Mouse (Mus musculus) left cerebral cortex, adult 2 months (tissue): Measurements from ENCODE around the gene Kif24. TPM values are rescaled to one million over a fixed set of nuclear protein-coding genes. Genes with fewer than 3 reads are reported as not detected.

ENCODE experiments used
- DNase-seq, 2 experiments: peaks; one replicate each; pipeline ENCODE4 v3.0.0; 2021 to 2022; ENCODE audit warnings: low spot score in 2 of 2, mixed read lengths in 1 of 2; ENCODE audit errors: extremely low spot score in 1 of 2
- H3K27ac ChIP-seq: fragments of 200-600 bp; 2 replicates; pipeline ENCODE4 v1.8.1; 2022
- H3K4me3 ChIP-seq: fragments of 200-600 bp; 2 replicates; pipeline ENCODE4 v1.8.1; 2022
- CTCF ChIP-seq: fragments of 200-600 bp; IDR thresholded peaks from 2 replicates; pipeline ENCODE4 v1.8.1; 2022; ENCODE audit warnings: antibody characterized with exemption, mild to moderate bottlenecking, moderate library complexity
- intact Hi-C: fragments of 180-260 bp; cut with DNase I; formaldehyde crosslinking; loops from one replicate; pipeline ENCODE4 v1.15.1; 2025
- total RNA-seq, 2 experiments: library from RNA; stranded (reverse); gene quantifications; 2 replicates each; pipeline ENCODE4 v1.2.3; 2021

Kif24 gene
- total RNA-seq, 2 experiments from 2014 or later = 1.4 to 1.9 TPM

- TF ChIP-seq CTCF = no peak
- H3K27ac ChIP-seq = no peak overlapping the region
- intact Hi-C loops = no loop called here
- DNase-seq = no peak
- no peak overlapping the region for H3K4me3 ChIP-seq
Measured at GRCm38 (mm10) chr4:41358669-41359068, 106.0 kb downstream of the Kif24 start.

- Histone ChIP-seq H3K27ac (no peak overlapping the region), H3K4me3 (no peak overlapping the region)
- intact Hi-C loops = no loop called here
- no peak for TF ChIP-seq CTCF
- no peak for DNase-seq
Measured at GRCm38 (mm10) chr4:41357154-41357553, 107.5 kb downstream of the Kif24 start.

- intact Hi-C loops = no loop called here
- TF ChIP-seq CTCF = no peak
- H3K4me3 ChIP-seq = no peak overlapping the region
- no peak overlapping the region for H3K27ac ChIP-seq
- DNase-seq = no peak
Measured at GRCm38 (mm10) chr4:41353265-41353664, 111.4 kb downstream of the Kif24 start.

- DNase-seq = no peak
- no peak for TF ChIP-seq CTCF
- intact Hi-C loops = no loop called here
- H3K4me3 ChIP-seq = no peak overlapping the region
- no peak overlapping the region for H3K27ac ChIP-seq
Measured at GRCm38 (mm10) chr4:41352758-41353157, 111.9 kb downstream of the Kif24 start.

- no peak for DNase-seq
- intact Hi-C loops = loop anchor here (1.0 kb wide), 1 partner anchor 35 kb away; the partner anchor contains the start of gene Dcaf12
- TF ChIP-seq CTCF = no peak
- Histone ChIP-seq H3K27ac (peak overlapping the region; percentile 91), H3K4me3 (peak overlapping the region; percentile 84)
Measured at GRCm38 (mm10) chr4:41349199-41349591, 115.5 kb downstream of the Kif24 start.

GRCm38 (mm10) chr4:41348584-41349198 is 116.0 kb downstream of the Kif24 start, which contains the start of gene Ubap1:
TSS of gene Ubap1 (plus strand) at chr4:41348996.
- intact Hi-C loops = loop anchor here (1.0 kb wide), 1 partner anchor 34 kb away; the partner anchor contains the start of gene Dcaf12
- H3K27ac ChIP-seq = peak within 1 kb of the TSS; percentile 91
- no peak for TF ChIP-seq CTCF

GRCm38 (mm10) chr4:41347839-41348238 is 116.8 kb downstream of the Kif24 start:
- no peak for DNase-seq
- Histone ChIP-seq H3K4me3 (peak overlapping the region; percentile 84), H3K27ac (no peak overlapping the region; the same call in 1 of the 2 replicates)
- intact Hi-C loops = no loop called here
- no peak for TF ChIP-seq CTCF

More at GRCm38 (mm10) chr4:41348584-41349198, 116.0 kb downstream of the Kif24 start, which contains the start of gene Ubap1:
- H3K4me3 ChIP-seq = peak within 1 kb of the TSS; percentile 84
- peak; percentile 88 to 90 for DNase-seq

- intact Hi-C loops = no loop called here
- H3K27ac ChIP-seq = no peak overlapping the region
- no peak for DNase-seq
- TF ChIP-seq CTCF = no peak
- no peak overlapping the region for H3K4me3 ChIP-seq
Measured at GRCm38 (mm10) chr4:41346011-41346410, 118.7 kb downstream of the Kif24 start.

- TF ChIP-seq CTCF = peak; percentile 9
- intact Hi-C loops = no loop called here
Measured at GRCm38 (mm10) chr4:41340912-41341550, 123.7 kb downstream of the Kif24 start.

More at GRCm38 (mm10) chr4:41340912-41341550, 123.7 kb downstream of the Kif24 start:
- Histone ChIP-seq H3K27ac (no peak overlapping the region), H3K4me3 (no peak overlapping the region)
- DNase-seq = no peak

Other genes with a start within 250 kb of the Kif24 start
- 10 to 100 TPM; 39.4 to 42.2 TPM for gene Ubap2, start 189.7 kb downstream of the Kif24 start, total RNA-seq
- gene Dcaf12, start 150.0 kb downstream of the Kif24 start, total RNA-seq = 10 to 100 TPM; 39.9 to 42.4 TPM
- 10 to 100 TPM; 47.7 to 49.0 TPM for gene Ubap1, start 115.9 kb downstream of the Kif24 start, total RNA-seq
- 10 to 100 TPM; 25.3 to 28.2 TPM for gene Nudt2, start 264 bp upstream of the Kif24 start, total RNA-seq
- gene AI464131, start 38.2 kb upstream of the Kif24 start, total RNA-seq = 10 to 100 TPM; 27.1 to 28.1 TPM
- 1 to 10 TPM; 5.2 to 6.1 TPM for gene 1110017D15Rik, start 52.4 kb upstream of the Kif24 start, total RNA-seq
- gene Fam219a, start 104.7 kb upstream of the Kif24 start, total RNA-seq = 100 to 1,000 TPM; 195 to 209 TPM
- 1 to 10 TPM; 6.4 to 7.5 TPM for gene Dnaic1, start 104.9 kb upstream of the Kif24 start, total RNA-seq
- gene Enho, start 175.4 kb upstream of the Kif24 start, total RNA-seq = 10 to 100 TPM; 58.0 to 63.3 TPM
- gene Cntfr, start 232.2 kb upstream of the Kif24 start, total RNA-seq = 100 to 1,000 TPM; 120 to 127 TPM
- 10 to 100 TPM; 43.1 to 47.7 TPM for gene Il11ra1, start 235.1 kb upstream of the Kif24 start, total RNA-seq
- gene Rpp25l, start 248.6 kb upstream of the Kif24 start, total RNA-seq = 10 to 100 TPM; 27.7 to 30.7 TPM